Mouse (Mus musculus) liver, embryonic 14 days (tissue): Measurements from ENCODE around the gene Bbip1. TPM values are rescaled to one million over a fixed set of nuclear protein-coding genes. Genes with fewer than 3 reads are reported as not detected.

Experiments used
- polyA plus RNA-seq: library from polyadenylated mRNA; depleted of rRNA; stranded (reverse); fragments of >200 nt; gene quantifications from 2 replicates; pipeline ENCODE4 v1.2.3, GENCODE M21; 2012; rRNA removed

Gene Bbip1
- polyA plus RNA-seq: 32.4 and 32.6 TPM in 2 replicates

DNA sequence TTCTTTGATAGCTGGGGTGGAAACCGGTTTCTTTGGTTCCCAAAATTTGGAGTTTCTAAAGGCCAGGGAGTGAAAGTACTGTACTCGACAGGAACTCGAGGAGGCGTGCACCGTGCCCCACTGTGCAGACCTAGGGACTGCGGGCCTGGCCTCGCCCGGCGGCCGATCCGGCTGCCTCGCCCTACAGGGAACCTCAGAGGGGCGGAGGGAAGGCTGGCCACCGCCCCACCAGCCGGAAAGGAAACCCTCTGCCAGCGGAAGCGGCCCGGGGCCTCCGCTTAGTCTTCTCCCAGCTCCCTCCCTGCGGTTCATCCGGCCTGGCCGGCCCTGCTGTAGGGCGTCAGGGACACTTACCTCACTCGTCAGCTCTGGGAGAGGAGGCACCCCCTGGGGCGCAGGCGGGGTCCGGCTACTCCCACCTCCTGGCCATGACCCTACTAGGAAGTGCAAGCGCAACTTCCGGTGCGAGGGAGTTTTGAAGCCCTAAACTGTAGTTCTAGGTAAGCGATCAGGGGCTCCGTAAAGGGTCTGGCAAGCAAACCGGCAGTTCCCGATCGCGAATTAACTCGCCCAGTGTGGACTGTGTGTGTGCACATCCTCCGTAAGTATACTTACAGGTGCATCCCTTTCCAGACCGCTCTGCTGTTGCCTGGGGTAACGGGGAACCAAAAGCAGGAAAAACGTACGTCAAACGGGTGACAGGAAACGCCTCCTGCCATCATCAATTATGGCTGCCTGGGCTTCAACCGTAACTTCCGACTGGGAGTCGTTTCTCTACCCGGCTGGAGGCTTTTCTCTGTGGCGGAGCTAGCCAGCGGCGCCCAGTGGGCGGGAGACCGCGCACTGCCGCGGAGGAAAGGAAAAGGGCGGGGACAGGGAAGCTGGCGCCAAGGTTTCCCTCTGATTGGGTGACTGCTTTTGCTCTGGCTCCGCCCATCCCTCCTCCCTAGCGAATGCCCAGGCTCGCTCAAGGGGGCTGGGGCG, at the start of gene Bbip1, which contains the start of gene Shoc2:
Gene Bbip1 (minus strand): TSS at position 826 of the 984 bp plus-strand sequence.
Gene Shoc2 (plus strand): TSS at position 505 of the 984 bp plus-strand sequence.

DNA sequence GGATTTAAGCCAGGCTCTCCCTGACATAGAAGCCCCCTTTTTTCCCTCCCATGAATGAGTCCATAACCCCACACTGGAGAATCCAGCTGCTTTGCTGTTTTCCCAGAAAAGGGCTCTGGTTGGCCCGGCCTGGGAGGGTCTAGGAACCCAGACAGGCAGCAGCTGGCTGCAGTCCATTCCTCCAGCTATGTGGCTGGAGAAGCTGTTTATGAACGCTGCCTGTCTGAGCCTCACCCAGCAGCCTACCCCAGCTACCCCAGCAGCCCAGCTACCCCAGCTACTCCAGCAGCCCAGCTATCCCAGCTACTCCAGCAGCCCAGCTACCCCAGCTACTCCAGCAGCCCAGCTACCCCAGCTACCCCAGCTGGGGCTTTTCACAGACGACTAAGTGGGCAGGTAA, 52.4 kb downstream of the Bbip1 start, which contains the start of gene Pdcd4:
Gene Pdcd4 (plus strand): TSS at position 171 of the 400 bp plus-strand sequence.

Other genes with a start within 250 kb of the Bbip1 start
- gene Pdcd4, start 52.4 kb downstream of the Bbip1 start, polyA plus RNA-seq: 7.7 and 8.0 TPM in 2 replicates
- gene Shoc2, start 321 bp downstream of the Bbip1 start, polyA plus RNA-seq: 9.6 and 10.8 TPM in 2 replicates
- gene Adra2a, start 99.5 kb upstream of the Bbip1 start, polyA plus RNA-seq: 0.09 and 0.15 TPM in 2 replicates